Mouse (Mus musculus): ENCODE results near the gene Hoxa9.

The Hoxa9 gene

DNA sequence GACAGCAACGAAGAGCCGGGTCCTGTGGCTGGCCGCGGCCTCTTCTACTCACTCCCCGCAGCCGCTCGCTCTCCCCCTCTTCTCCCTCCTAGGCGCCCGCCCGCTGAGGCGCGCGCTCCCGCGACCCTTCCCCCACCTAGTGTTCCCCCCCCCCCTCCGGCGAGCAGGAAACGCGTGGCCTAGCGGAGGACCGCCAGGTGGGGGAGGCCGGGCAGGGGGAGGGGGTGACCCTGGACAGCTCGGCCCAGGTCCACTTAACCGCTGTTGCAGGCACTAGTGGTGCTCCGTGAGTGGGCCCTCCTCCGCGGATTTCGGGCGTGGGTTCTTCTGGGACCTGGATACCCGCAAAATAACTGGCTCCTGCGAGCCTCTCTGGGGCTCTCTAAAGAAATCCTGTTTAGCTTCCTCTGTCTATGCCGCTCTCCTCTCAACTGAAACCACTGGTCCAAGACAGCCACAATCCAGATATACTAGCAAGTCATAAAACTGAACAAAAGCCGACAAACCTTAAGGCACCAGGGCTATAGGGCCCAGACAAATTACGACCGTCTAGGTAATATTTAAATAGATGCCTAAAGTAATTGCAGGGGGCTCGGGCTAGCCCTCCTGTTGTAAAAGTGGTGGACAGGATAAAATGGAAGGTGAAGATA is at the start of gene Hoxa9:
Gene Hoxa9 (minus strand): TSS at position 574 of the 650 bp plus-strand sequence.
- no peak for DNase-seq (ENCODE audit: low spot score)

GRCm38 (mm10) chr6:52276920-52277319 is 46.0 kb upstream of the Hoxa9 start:
- no peak for DNase-seq (ENCODE audit: low spot score)

DNA sequence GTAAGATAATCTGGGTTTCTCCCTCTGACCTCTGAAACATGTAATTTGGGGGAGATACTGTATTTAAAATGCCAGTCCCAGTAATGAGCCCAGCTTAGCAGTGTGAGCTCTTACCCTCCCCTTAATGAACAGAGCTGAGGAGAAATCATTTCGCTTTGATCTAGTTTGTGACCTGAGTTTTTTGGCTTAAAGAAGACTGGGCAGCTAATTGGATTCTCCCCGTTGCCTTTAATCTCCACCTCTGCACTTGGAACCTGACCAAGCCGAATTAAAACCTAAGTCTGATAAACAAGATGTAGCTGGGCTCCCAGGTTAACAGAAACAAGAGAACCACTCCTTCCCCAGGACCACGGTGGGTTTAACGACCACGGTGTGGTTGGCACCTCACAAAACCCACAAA is 45.5 kb upstream of the Hoxa9 start:
- no peak for DNase-seq (ENCODE audit: low spot score)

- DNase-seq (ENCODE audit: low spot score): no peak
These were observed 44.8 kb upstream of the Hoxa9 start for GRCm38 (mm10) chr6:52275563-52276280.

- DNase-seq (ENCODE audit: low spot score): no peak
These were observed 43.7 kb upstream of the Hoxa9 start for GRCm38 (mm10) chr6:52274576-52274975.

- no peak for DNase-seq (ENCODE audit: low spot score)
These were observed 42.9 kb upstream of the Hoxa9 start for GRCm38 (mm10) chr6:52273656-52274280.

DNA sequence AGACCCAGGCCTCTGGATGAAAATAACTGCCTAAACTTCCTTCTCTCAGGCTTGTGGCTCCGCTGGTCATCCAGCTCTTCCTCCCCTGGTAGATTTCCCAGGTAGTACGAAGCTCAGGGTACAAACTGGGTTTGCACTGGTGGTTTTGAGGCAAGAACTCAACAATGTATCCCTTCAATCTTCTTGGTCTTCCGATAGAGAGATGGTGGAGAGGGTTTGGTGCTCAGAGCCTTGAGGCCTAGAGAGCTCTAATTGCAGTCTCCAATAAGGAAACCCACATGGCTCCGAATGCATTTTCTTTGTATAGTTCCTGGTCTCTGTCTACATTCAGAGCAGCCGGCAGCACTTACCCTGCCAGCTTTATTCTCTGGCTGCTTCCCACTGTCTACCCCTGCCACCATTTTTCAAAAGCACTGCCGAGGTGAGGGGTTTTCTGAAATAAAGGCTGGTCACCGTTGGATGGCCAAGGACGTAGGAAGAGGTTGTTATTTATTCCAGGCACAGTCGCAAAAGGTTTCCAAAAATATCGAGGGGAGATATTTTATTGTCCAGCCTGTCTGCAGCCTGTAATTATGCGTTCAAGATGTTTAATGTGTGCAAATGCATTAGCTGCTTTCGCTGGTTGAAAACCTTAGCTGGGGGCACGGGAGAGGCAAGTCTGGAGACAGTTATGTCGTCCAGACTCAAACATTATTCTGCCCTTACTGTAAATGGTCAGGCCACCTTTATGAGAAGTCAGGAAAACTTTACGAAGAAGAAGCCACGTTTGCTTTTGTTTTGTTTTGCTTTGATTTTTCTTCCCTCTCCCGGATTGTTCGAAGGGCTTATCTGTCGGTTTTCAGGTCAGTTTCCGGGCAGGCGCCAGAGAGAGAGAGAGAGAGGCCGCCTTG is 42.1 kb upstream of the Hoxa9 start:
- no peak for DNase-seq (ENCODE audit: low spot score)

- DNase-seq (ENCODE audit: low spot score): no peak
These were observed 39.9 kb upstream of the Hoxa9 start for GRCm38 (mm10) chr6:52270494-52271480.

DNA sequence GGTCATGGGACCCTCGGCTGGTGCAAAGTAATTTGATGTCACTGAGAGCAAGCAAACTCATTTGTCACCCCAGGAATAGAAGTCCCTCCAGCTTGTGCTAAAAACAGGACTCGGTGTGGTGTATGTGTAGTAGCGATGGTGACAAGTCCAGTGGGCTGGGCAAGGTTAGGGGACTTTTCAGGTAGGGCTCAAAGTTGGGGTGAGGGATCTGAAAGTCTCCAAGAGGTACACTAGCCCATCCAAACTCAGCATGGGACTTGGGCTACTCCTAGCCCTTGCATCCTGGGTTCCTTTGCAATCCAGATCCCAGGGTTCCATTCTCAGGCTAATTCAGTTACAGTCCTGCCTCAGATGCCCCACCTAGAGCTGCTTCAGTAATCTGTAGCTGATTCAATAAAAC is 37.9 kb upstream of the Hoxa9 start:
- no peak for DNase-seq (ENCODE audit: low spot score)

GRCm38 (mm10) chr6:52268341-52268740 is 37.5 kb upstream of the Hoxa9 start:
- no peak for DNase-seq (ENCODE audit: low spot score)

- no peak for DNase-seq (ENCODE audit: low spot score)
These were observed 36.8 kb upstream of the Hoxa9 start for GRCm38 (mm10) chr6:52267691-52268090.

- DNase-seq (ENCODE audit: low spot score): no peak
These were observed 36.3 kb upstream of the Hoxa9 start for GRCm38 (mm10) chr6:52267221-52267620.

- no peak for DNase-seq (ENCODE audit: low spot score)
These were observed 35.7 kb upstream of the Hoxa9 start for GRCm38 (mm10) chr6:52266666-52266985.

DNA sequence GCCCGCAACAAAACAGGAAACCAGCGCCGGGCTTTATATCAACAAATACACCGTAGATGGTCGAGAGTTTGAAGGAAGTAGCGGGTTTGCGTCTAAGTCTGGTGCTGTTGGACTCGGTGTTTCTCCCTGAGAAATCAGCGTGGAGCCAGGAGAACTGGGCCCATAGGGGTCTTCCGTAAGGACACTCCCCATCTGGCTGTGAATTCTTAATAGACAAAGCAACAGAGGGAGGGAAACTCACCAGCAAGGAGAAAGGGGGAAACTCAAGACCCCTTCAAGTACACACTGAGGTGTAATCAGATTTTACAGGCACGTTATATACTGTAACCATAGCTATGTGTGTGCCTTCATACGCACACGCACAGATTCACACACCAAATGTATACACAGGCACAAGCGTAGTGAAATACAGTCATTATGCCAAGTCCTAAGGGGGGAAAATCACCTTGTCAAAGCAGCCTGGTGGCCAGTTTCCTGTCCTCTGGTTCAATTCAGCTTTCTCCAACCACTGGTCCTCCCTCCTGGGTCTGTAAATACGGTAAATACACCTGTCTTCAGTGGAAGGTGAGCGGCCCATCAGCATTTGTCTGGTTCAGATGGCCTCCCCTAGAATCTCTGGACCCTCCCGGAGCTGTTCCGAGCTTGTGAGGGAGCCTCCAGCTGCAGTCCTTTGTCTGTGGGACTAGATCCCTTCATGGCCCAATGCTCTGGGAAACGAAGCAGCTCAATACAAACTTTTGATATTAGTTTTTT is 35.2 kb upstream of the Hoxa9 start:
- DNase-seq (ENCODE audit: low spot score): no peak

DNA sequence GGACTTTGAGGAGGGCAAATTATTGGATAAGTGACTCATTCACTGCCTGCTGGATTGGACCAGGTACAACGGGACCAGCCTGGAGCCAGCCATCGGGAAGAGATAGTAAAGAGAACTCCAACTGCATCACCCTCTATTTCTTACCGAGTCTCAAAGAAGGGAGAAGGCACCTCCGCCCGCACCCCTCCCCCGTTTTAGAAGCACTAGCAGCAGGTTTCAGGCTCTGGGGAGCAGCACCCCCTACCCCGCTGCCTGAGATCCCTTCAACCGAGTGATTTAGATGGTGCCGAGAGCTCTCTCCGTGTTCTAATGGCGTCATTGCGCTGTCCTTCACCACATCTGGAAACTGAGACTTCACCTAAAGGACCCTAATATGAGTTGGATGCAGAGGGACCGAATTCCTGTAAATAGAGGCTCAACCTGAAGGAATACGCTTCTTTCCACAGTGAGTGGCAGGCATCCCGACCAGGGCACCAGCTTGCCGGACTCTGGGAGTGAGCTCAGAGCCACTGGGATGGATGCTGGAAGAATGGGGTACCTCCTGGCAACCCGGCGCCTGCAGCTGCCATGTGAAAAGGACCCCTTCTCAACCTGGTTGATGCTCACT is 34.5 kb upstream of the Hoxa9 start:
- no peak for DNase-seq (ENCODE audit: low spot score)

GRCm38 (mm10) chr6:52264106-52264790 is 33.4 kb upstream of the Hoxa9 start:
- DNase-seq (ENCODE audit: low spot score): no peak

DNA sequence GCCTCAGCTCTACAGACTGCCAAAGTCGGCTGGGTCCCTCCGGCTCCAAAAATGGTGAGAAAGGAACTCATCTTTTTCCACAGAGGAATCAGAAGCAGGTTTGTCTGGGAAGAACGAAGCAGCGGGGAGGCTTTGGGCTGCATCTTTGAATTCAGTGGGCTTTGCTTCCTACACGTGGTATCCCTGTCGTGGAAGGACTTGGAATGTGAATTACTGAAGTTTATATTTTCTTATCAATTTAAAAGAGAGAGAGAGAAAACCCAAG is 32.4 kb upstream of the Hoxa9 start:
- DNase-seq (ENCODE audit: low spot score): no peak

DNA sequence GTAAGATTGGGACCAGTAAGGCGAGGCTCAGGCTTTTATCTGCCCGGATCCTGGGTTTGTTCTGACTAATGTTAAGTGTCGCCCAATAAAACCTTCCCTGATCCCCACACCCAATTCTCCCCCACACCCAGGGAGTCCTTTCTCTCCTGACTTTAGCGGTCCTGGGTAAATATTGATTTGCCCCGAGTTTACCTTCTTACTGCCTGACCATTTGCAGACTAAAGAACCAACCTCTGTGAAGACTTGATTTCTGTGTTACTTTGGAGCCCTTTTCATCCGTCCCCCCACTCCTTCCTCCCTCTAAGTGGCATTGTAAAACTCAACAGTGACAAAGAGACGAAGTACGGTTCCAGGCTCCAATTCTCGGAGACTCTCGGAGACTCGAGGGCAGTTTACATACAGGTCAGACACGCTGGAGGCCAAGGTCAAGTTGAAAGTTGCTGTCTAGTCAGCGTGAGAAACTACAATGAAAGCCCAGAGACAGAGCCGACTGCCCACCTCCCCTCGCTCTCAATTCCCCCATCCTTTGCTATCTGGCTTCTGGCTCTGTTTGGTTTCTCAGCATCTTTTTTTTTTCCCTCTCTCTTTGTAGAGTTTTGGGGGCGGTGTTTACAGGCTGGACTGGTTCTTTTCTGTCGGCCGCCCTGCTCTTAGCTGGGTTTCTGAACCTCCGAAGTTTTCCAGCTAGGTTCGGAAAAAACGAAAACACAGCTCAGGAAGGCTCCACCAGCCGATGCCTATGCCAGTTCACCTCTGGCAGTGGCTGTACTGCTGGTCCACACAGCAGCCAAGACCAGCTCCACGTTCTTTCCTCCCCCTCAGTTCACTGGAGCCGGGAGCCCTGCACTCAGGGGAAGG is 31.8 kb upstream of the Hoxa9 start:
- no peak for DNase-seq (ENCODE audit: low spot score)
